Mouse (Mus musculus) midbrain, embryonic 15.5 days (tissue): ENCODE measurements around the gene Fbxo6. TPM values are rescaled to one million over a fixed set of nuclear protein-coding genes. Genes with fewer than 3 reads are reported as not detected.
A peak's percentile ranks its signal among the peaks of the same experiment; 100 is the strongest.
"Not testable (repeated sequence)": the region's sequence is repeated elsewhere in the genome, so short reads cannot be mapped to it uniquely, and the experiment has no call there.

Source experiments
- ATAC-seq: fragments of 200-750 bp; cut with Nextera tagmentation; replicated peaks from 2 replicates; pipeline ENCODE4 v1.8.0; 2017; ENCODE audit warnings: moderate TSS enrichment
- H3K27ac ChIP-seq: fragments of 300-500 bp; sonication (generic); 2 replicates; pipeline ENCODE4 v1.5.1; 2015; ENCODE audit warnings: mild to moderate bottlenecking, inconsistent platforms
- H3K27me3 ChIP-seq: fragments of 300-500 bp; sonication (generic); replicated peaks from 2 replicates; pipeline ENCODE4 v1.6.1; 2015; ENCODE audit warnings: inconsistent platforms
- H3K36me3 ChIP-seq: fragments of 300-500 bp; sonication (generic); replicated peaks from 2 replicates; pipeline ENCODE4 v1.6.1; 2015; ENCODE audit warnings: inconsistent platforms
- H3K4me1 ChIP-seq: fragments of 300-500 bp; sonication (generic); 2 replicates; pipeline ENCODE4 v1.6.1; 2015; ENCODE audit warnings: inconsistent platforms
- H3K4me2 ChIP-seq: fragments of 300-500 bp; sonication (generic); 2 replicates; pipeline ENCODE4 v1.6.1; 2015; ENCODE audit warnings: inconsistent platforms, mild to moderate bottlenecking, moderate library complexity
- H3K4me3 ChIP-seq: fragments of 300-500 bp; sonication (generic); 2 replicates; pipeline ENCODE4 v1.5.1; 2015; ENCODE audit warnings: mild to moderate bottlenecking, inconsistent platforms
- H3K9ac ChIP-seq: fragments of 300-500 bp; sonication (generic); 2 replicates; pipeline ENCODE4 v1.6.1; 2015; ENCODE audit warnings: mild to moderate bottlenecking, inconsistent platforms
- H3K9me3 ChIP-seq: fragments of 300-500 bp; sonication (generic); 2 replicates; pipeline ENCODE4 v1.6.1; 2016; ENCODE audit warnings: inconsistent platforms
- WGBS: fragments of 180-500 bp; shearing (Covaris S2); methylation state at CpG from one replicate; pipeline ENCODE4 v1.1.7; 2015; ENCODE audit warnings: mixed read lengths; 5-methylcytosine and 5-hydroxymethylcytosine counted together
- polyA plus RNA-seq: library from polyadenylated mRNA; unstranded; fragments of >200 nt; fragmentation: Nextera tagmentation; extraction: Ambion mirVana; gene quantifications from 2 replicates; pipeline ENCODE4 v1.2.1, GENCODE M21; 2015

The Fbxo6 gene
- polyA plus RNA-seq, 1 experiment from 2014 or later, result 21.6 TPM

DNA sequence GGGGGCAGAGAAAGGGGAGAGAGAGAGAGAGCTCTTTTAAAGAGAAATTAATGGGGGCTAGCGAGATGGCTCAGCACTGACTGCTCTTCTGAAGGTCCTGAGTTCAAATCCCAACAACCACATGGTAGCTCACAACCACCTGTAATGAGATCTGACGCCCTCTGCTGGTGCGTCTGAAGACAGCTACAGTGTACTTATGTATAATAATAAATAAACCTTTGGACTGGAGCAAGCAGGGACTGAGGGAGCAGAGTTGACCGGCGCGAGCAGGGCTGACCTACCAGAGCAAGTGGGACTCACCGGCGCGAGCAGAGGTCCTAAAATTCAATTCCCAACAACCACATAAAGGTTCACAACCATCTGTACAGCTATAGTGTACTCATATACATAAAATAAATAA is 32.4 kb downstream of the Fbxo6 start:
- not testable (repeated sequence) for H3K27me3 ChIP-seq, H3K4me3 ChIP-seq, H3K9me3 ChIP-seq, H3K4me2 ChIP-seq, H3K27ac ChIP-seq, ATAC-seq, H3K36me3 ChIP-seq, H3K9ac ChIP-seq
- peaks cover 39% of the 10 kb centered on the region for H3K4me1 ChIP-seq
- WGBS, result 89% methylated on average over 9 of the region's 9 CpGs

DNA sequence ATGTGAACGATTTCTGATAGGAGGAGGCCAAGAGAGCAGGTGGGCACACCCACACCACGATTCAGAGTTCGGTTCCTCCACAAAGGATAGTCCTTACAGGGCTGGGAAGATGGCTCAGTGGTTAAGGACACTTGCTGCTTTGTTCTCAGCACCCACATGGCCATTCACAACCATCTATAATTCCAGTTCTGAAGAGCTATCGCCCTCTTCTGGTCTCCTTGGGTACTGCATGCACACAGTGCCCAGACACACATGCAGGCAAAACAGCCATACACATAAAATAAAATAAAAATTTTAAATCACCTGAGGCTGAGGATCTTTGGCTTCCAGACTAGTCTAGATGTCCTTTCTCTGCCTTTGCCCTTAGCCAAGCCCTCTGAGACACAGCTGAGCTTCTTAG is 34.5 kb downstream of the Fbxo6 start:
- Histone ChIP-seq H3K36me3 (peaks cover 6% of the 10 kb centered on the region; the same call in 1 of the 2 replicates), H3K4me3 (no peak overlapping the region), H3K9ac (no peak overlapping the region), H3K27ac (no peak overlapping the region), H3K4me1 (peaks cover 30% of the 10 kb centered on the region), H3K4me2 (no peak overlapping the region), H3K9me3 (no peaks in the 10 kb centered on the region), H3K27me3 (no peaks in the 10 kb centered on the region)
- ATAC-seq, result no peak
- WGBS, result 83% methylated on average over 4 of the region's 4 CpGs

DNA sequence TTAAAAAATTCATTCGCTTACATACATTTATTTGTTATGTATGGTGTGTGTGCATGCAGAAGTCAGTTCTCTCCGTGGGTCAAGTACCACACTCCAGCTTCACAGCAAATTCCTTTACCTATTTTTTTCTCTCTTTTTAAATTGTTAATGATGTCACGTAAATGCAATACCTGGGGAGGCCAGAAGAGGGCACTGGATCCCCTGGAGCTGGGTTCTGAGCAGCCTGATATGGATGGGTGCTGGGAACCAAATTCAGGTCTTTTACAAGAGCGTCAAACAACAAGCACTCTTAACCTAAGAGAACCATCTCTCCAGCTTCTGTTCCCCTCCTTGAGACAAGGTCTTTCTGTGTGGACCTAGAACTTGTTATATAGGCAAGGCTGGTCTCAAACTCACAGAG is 35.3 kb downstream of the Fbxo6 start:
- WGBS, result 75% methylated on average over 4 of the region's 4 CpGs
- peaks cover 24% of the 10 kb centered on the region for H3K4me1 ChIP-seq
- no peaks in the 10 kb centered on the region for H3K27me3 ChIP-seq
- H3K9me3 ChIP-seq, result no peaks in the 10 kb centered on the region
- no peak for ATAC-seq
- H3K4me2 ChIP-seq, result no peak overlapping the region
- no peak overlapping the region for H3K9ac ChIP-seq
- no peak overlapping the region for H3K27ac ChIP-seq
- peaks cover 6% of the 10 kb centered on the region; the same call in 1 of the 2 replicates for H3K36me3 ChIP-seq
- no peak overlapping the region for H3K4me3 ChIP-seq

DNA sequence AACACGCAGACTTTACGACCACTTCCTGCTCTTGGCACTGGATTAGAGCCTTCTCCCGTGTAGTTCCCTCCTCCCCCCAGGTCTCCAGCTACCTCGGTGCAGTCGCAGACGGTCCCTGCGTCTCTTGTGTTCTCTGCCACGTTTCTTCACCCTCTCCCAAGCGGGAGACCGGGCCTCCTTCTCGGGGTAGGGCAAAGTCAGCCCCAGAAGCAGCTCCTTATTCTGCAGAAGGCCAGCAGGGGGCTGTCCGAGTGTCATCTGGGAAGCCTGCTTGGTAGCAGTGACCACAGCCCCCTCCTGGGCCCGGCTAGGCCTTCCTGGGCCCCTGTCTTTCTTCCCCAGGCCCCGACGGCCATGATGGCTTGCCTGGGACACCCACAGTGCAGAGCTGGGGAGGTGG is 36.5 kb downstream of the Fbxo6 start:
- peak overlapping the region; percentile 75 for H3K27ac ChIP-seq
- H3K4me3 ChIP-seq, result no peak overlapping the region
- no peaks in the 10 kb centered on the region for H3K27me3 ChIP-seq
- peak; percentile 30 for ATAC-seq
- H3K9ac ChIP-seq, result peak overlapping the region; percentile 31; the same call in 1 of the 2 replicates
- peaks cover 6% of the 10 kb centered on the region; the same call in 1 of the 2 replicates for H3K36me3 ChIP-seq
- 6% methylated on average over 15 of the region's 15 CpGs for WGBS
- H3K9me3 ChIP-seq, result no peaks in the 10 kb centered on the region
- peaks cover 14% of the 10 kb centered on the region for H3K4me1 ChIP-seq
- H3K4me2 ChIP-seq, result no peak overlapping the region

DNA sequence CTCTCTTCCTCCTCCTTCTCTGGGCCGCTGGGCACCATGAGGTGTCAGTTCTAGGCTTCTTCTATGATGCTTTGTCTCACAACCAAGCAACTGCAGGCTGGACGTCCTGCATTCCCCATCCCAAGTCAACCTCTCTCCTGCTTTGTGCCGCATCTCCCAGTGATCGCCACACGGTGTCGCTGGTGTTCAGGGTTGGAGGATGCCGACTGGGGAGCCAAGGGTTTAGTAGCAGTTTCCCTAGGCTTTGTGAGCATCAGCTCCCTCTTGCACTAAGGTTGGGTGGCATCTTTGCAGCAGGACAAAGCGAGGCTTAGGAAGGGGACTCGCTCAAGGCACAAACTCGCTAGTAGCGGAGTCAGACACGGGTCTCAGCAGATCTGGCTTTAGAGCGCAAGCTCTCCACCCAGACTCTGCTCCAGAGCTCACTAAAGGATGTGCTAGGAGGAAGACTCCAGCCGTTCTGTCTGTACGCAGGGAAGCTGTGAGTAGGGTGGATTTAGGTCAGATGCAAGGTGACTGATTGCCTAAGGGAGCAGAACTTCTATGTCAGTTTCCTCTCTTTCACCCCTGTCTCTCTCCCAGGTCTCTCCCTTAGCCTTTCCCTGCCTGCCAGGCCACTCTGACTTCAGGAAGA is 37.1 kb downstream of the Fbxo6 start:
- Histone ChIP-seq H3K36me3 (peaks cover 6% of the 10 kb centered on the region; the same call in 1 of the 2 replicates), H3K4me1 (peaks cover 14% of the 10 kb centered on the region), H3K9me3 (no peaks in the 10 kb centered on the region), H3K4me2 (peak overlapping the region; percentile 25), H3K27me3 (no peaks in the 10 kb centered on the region), H3K9ac (peak overlapping the region; percentile 31; the same call in 1 of the 2 replicates), H3K4me3 (no peak overlapping the region), H3K27ac (peak overlapping the region; percentile 75)
- peak; percentile 82 for ATAC-seq
- 3% methylated on average over 15 of the region's 15 CpGs for WGBS

DNA sequence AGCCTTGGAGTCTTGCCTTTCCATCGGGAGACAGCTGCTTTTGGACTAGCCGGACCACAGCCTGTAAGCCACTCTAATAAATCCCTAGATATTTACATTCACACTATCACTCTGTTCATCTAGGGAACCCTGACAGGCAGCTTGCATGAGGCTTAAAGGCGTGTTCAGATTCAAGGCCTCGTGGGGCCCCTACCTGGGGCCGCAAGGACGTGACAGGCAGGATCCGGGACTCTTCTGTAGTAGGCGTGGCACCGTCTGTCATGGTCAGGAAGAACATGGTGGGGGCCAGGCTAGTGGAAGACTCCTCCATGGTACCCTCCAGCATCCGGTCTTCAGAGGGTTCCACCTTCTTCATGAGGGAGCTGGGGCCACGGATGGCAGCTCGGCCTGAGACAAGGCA is 39.4 kb downstream of the Fbxo6 start:
- 86% methylated on average over 12 of the region's 12 CpGs for WGBS
- Histone ChIP-seq H3K4me2 (no peak overlapping the region), H3K9ac (no peak overlapping the region), H3K27me3 (no peaks in the 10 kb centered on the region), H3K4me1 (peaks cover 14% of the 10 kb centered on the region), H3K36me3 (peaks cover 11% of the 10 kb centered on the region; the same call in 1 of the 2 replicates), H3K27ac (no peak overlapping the region), H3K9me3 (no peaks in the 10 kb centered on the region), H3K4me3 (no peak overlapping the region)
- no peak for ATAC-seq

DNA sequence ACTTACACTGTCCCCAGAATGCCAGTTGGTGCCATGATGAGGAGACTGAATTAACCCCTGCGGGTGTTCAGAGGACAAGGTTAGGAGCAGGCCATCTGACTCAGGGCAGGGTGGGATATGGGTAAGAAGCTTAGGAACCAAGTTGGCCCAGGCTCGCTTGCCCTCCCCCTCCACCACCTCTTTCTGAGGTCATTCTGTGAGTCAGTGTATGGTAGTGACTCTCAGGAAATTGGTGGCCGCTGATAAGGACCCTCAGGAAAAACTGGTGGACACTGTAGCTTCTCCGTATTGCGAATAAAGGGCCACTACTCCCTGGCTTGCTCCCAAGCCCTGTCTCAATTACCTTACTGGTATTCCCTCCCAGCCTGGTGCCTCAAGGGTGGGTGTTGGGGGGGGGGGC is 42.7 kb downstream of the Fbxo6 start:
- 89% methylated on average over 5 of the region's 5 CpGs for WGBS
- Histone ChIP-seq H3K4me1 (no peaks in the 10 kb centered on the region), H3K36me3 (peaks cover 14% of the 10 kb centered on the region; the same call in 1 of the 2 replicates)

DNA sequence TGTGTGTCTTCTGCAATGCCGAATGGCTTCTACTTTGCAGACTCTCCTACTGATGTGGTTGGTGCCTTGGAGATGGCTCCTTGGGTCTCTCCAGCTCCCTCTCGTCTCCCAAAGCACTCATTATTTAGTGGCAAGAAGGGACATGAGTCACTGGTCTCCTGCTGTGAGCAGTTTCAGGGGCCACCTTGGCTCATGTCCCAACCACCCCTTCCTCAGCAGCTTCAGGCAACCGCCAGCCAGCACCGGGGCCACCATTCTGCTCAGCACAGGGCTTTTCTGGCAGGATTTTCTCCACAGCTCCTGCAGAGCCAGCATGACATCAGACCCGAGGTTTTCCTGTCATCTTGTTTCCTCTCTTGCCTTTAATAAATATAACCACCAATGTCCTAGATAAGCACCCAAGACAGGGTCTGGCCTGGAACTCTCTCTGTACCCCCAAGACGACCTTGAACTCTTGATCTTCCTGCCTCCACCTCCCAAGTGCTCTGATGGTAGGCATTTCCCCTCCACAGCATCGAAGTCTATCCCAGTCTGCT is 43.3 kb downstream of the Fbxo6 start:
- H3K36me3 ChIP-seq, result peaks cover 8% of the 10 kb centered on the region; the same call in 1 of the 2 replicates
- H3K4me3 ChIP-seq, result no peak overlapping the region
- no peaks in the 10 kb centered on the region for H3K4me1 ChIP-seq
- H3K4me2 ChIP-seq, result no peak overlapping the region
- no peaks in the 10 kb centered on the region for H3K9me3 ChIP-seq
- no peaks in the 10 kb centered on the region for H3K27me3 ChIP-seq
- no peak overlapping the region for H3K9ac ChIP-seq
- no peak for ATAC-seq
- 73% methylated on average over 7 of the region's 7 CpGs for WGBS
- H3K27ac ChIP-seq, result no peak overlapping the region

More for the DNA sequence above, 42.7 kb downstream of the Fbxo6 start:
- Histone ChIP-seq H3K27ac (no peak overlapping the region), H3K27me3 (no peaks in the 10 kb centered on the region), H3K4me2 (no peak overlapping the region), H3K4me3 (no peak overlapping the region), H3K9me3 (no peaks in the 10 kb centered on the region), H3K9ac (no peak overlapping the region)
- ATAC-seq, result no peak

DNA sequence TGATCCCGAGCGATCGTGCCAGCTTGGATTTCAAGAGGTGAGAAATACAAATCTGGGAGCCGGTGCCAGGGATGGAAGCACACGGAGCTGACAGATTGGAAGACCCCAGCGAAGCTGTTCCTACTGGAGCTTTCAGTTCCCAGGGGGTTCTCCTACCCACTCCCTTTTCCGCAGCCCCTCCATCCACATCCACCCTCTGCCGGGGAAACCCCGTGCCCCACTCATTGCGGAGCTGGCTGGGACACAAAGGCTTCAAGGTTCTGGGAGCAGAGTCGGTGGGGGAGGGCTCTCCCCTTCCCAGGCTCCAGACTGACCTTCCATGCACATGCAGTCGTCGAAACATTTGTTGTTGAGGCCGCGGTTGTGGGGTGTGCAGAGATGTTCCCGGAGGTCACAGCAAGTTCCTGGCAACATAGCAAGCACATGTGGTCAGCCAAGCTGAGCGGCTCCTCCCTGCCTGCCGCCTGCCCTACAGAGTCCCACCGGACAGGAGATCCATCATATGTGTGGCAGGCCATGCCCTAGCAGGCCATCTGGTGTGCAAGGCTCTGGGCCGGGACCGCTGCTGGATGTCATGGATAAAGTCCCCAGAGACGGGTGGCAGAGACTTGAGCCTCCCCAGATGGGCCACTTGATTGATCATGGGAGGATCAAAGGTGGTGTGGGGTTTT is 44.2 kb downstream of the Fbxo6 start:
- H3K4me2 ChIP-seq, result no peak overlapping the region
- H3K9me3 ChIP-seq, result no peaks in the 10 kb centered on the region
- H3K4me1 ChIP-seq, result no peaks in the 10 kb centered on the region
- WGBS, result 66% methylated on average over 22 of the region's 22 CpGs
- H3K27ac ChIP-seq, result no peak overlapping the region
- no peak for ATAC-seq
- no peaks in the 10 kb centered on the region for H3K27me3 ChIP-seq
- no peak overlapping the region for H3K9ac ChIP-seq
- H3K36me3 ChIP-seq, result peaks cover 7% of the 10 kb centered on the region; the same call in 1 of the 2 replicates
- no peak overlapping the region for H3K4me3 ChIP-seq

DNA sequence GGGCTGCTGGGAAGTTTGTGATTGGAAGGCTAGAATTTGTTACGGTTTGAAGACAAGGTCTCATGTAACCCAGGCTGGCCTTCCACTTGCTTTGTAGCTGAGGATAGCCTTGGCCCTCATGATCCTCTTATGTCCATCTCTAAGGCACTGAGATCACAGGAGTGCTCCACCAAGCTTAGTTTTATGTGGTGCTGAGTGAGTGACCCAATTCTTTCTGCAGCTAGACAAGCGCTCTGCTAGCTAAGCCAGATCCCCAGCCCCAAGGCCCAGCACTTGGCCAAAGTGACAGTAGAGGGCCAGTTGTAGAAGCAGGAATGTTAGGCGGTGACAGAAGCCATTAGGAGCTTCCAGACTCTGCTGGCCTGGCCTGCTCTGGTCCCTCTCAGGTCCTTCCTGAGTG is 47.8 kb downstream of the Fbxo6 start:
- H3K4me2 ChIP-seq, result no peak overlapping the region
- WGBS, result 88% methylated on average over 3 of the region's 3 CpGs
- peaks cover 11% of the 10 kb centered on the region for H3K4me1 ChIP-seq
- H3K36me3 ChIP-seq, result peaks cover 7% of the 10 kb centered on the region; the same call in 1 of the 2 replicates
- H3K27ac ChIP-seq, result no peak overlapping the region
- H3K27me3 ChIP-seq, result no peaks in the 10 kb centered on the region
- H3K4me3 ChIP-seq, result no peak overlapping the region
- H3K9ac ChIP-seq, result no peak overlapping the region
- no peak for ATAC-seq
- no peaks in the 10 kb centered on the region for H3K9me3 ChIP-seq

DNA sequence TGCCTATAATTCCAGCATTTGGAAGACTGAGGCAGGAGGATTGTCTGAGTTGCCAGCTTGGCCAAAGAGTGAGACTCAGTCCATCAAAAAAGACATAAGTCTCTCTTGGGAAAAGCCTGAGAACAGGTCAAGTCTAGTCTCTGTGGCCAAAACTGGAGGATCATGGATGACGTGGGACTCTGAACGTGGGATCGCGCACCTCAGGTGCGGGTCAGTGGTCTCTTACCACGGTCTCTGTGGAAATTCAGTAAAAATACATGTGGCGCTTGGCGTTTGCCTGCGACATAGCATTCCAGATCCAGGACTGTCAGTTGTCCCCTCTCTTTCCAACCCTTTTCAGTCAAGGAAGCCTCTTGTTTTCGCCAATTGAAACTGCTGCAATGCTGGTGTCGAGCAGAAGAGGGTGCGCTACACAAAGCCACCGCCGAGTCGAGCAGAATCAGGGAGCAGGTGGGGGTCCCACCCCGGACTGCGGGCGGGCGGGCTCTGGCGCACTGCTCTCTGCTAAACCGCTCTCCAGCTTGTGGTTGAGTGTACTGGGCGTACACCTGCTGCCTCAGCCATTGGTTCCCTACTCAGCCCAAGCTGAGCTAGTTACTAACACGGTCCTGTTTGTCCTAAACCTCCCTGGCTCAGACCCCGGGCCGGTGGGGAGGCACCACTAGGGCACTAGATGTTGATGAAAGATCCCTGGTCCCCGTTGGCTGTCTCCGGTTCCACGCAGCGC is 50.0 kb downstream of the Fbxo6 start:
- H3K4me1 ChIP-seq, result peaks cover 11% of the 10 kb centered on the region
- peak overlapping the region; percentile 32 for H3K9ac ChIP-seq
- no peaks in the 10 kb centered on the region for H3K27me3 ChIP-seq
- WGBS, result 15% methylated on average over 29 of the region's 29 CpGs
- no peaks in the 10 kb centered on the region for H3K9me3 ChIP-seq
- no peaks in the 10 kb centered on the region; the same call in 1 of the 2 replicates for H3K36me3 ChIP-seq
- H3K4me2 ChIP-seq, result peak overlapping the region; percentile 45
- peak; percentile 90 for ATAC-seq
- H3K4me3 ChIP-seq, result peak overlapping the region; percentile 21
- H3K27ac ChIP-seq, result peak overlapping the region; percentile 74

DNA sequence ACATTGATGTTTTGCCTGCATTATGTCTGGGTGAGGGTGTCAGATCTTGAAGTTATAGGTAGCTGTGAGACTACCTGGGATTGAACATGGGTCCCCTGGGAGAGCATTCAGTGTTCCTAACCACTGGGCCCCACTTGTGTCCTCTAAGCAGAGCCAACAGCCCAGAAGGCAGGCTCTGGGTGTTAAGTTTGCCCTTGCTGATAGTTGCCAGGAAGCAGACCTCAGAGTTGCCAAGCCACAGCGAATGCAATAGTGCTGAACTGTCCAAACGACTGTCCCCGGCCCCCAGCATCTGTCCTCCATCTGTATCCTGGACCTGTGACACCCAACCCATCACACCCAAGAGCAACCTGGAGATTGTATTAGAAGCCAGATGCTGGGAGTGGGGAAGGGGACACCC is 53.3 kb downstream of the Fbxo6 start:
- Histone ChIP-seq H3K9ac (no peak overlapping the region), H3K4me3 (no peak overlapping the region), H3K36me3 (no peaks in the 10 kb centered on the region), H3K4me2 (no peak overlapping the region), H3K27me3 (no peaks in the 10 kb centered on the region), H3K9me3 (no peaks in the 10 kb centered on the region), H3K4me1 (peaks cover 11% of the 10 kb centered on the region), H3K27ac (no peak overlapping the region)
- 91% methylated on average over 3 of the region's 3 CpGs for WGBS
- no peak for ATAC-seq
